Mouse (Mus musculus): ENCODE measurements at regions not wholly inside any gene's neighbourhood (a gene's known extent, or its start where the extent isn't known, plus 50 kb on each side); places are given as distances from the start of the nearest gene placed in this dataset.
A peak's percentile ranks its signal among the peaks of the same experiment; 100 is the strongest.

DNA sequence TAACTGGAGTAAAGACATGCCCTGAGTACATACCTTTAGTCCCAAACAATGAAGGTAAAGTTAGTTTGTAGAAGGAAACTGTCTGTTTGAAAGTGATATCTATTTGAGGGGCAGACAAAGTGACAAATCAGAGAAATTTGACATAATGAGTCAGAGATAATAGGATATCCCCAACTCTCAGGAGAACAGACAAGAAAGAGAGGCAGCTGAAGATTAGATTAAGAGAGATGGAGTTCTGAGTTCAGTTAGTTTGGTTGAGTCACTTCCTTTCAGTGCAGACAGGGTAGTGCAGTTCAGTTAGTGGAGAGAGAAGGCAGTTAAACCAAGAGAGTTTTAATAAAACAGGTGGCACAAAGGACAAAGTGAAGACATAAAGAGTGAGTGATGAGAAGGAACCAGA is 477.4 kb upstream of the Diaph2 start:
- H3K4me3 ChIP-seq (ENCODE audit: low read depth, low read length), result no peak overlapping the region
- H3K4me1 ChIP-seq (replicated peaks; ENCODE audit: control insufficient read depth, insufficient read depth, low read length), result no peaks in the 10 kb centered on the region
- H3K9ac ChIP-seq (ENCODE audit: low read depth, low read length), result no peak overlapping the region
- no peaks in the 10 kb centered on the region for H3K9me3 ChIP-seq (ENCODE audit: control insufficient read depth)
- no peaks in the 10 kb centered on the region for H3K36me3 ChIP-seq (ENCODE audit: control insufficient read depth, insufficient read depth)
- H3K27me3 ChIP-seq (replicated peaks; ENCODE audit: control insufficient read depth, insufficient read depth, low read length), result no peaks in the 10 kb centered on the region
- no peak for TF ChIP-seq CTCF (IDR thresholded peaks at IDR 0.05; ENCODE audit: low read depth)
- H3K27ac ChIP-seq (ENCODE audit: low read depth, low read length), result no peak overlapping the region
- no peak for ATAC-seq
- H3K4me2 ChIP-seq (replicated peaks; ENCODE audit: low read depth), result no peak overlapping the region

DNA sequence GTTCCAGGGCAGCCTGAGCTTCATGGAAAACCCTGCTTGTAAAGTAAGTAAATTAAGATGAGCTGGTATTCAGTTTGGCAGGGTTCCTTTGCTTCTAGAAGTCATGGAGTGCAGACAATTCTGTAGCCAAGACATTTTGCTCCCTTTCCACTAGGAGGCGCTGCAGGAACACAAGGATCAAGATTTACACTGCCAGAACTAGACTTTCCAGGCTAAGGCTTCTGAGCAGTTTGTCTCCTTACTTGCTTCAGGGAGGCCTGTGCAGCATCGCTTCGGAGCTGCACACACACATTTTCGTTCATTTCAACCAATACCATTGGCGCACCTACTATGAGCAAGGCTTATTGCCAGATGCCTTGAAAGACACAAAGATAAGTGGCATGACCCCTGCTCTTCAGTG is 445.6 kb upstream of the Diaph2 start:
- WGBS, result 36% methylated on average over 5 of the region's 5 CpGs
- no peak for ATAC-seq

GRCm38 (mm10) chrX:129309380-129309779 is 440.2 kb upstream of the Diaph2 start:
- no peak for TF ChIP-seq CTCF (IDR thresholded peaks at IDR 0.05; ENCODE audit: low read depth)
- no peak for ATAC-seq
- H3K4me3 ChIP-seq (ENCODE audit: low read depth, low read length), result no peak overlapping the region
- H3K9ac ChIP-seq (ENCODE audit: low read depth, low read length), result no peak overlapping the region
- H3K9me3 ChIP-seq (ENCODE audit: control insufficient read depth), result no peaks in the 10 kb centered on the region
- H3K27me3 ChIP-seq (replicated peaks; ENCODE audit: control insufficient read depth, insufficient read depth, low read length), result no peaks in the 10 kb centered on the region
- H3K36me3 ChIP-seq (ENCODE audit: control insufficient read depth, insufficient read depth), result no peaks in the 10 kb centered on the region
- H3K4me2 ChIP-seq (replicated peaks; ENCODE audit: low read depth), result no peak overlapping the region
- H3K27ac ChIP-seq (ENCODE audit: low read depth, low read length), result no peak overlapping the region
- no peaks in the 10 kb centered on the region for H3K4me1 ChIP-seq (replicated peaks; ENCODE audit: control insufficient read depth, insufficient read depth, low read length)

More for the DNA sequence above, 445.6 kb upstream of the Diaph2 start:
- Histone ChIP-seq H3K36me3 (ENCODE audit: control insufficient read depth, insufficient read depth) (no peaks in the 10 kb centered on the region), H3K27ac (ENCODE audit: low read depth, low read length) (no peak overlapping the region), H3K4me1 (replicated peaks; ENCODE audit: control insufficient read depth, insufficient read depth, low read length) (no peaks in the 10 kb centered on the region), H3K27me3 (replicated peaks; ENCODE audit: control insufficient read depth, insufficient read depth, low read length) (no peaks in the 10 kb centered on the region), H3K9ac (ENCODE audit: low read depth, low read length) (no peak overlapping the region), H3K9me3 (ENCODE audit: control insufficient read depth) (no peaks in the 10 kb centered on the region), H3K4me2 (replicated peaks; ENCODE audit: low read depth) (no peak overlapping the region), H3K4me3 (ENCODE audit: low read depth, low read length) (no peak overlapping the region)
- peak; percentile 82 for TF ChIP-seq CTCF (IDR thresholded peaks at IDR 0.05; ENCODE audit: low read depth)

DNA sequence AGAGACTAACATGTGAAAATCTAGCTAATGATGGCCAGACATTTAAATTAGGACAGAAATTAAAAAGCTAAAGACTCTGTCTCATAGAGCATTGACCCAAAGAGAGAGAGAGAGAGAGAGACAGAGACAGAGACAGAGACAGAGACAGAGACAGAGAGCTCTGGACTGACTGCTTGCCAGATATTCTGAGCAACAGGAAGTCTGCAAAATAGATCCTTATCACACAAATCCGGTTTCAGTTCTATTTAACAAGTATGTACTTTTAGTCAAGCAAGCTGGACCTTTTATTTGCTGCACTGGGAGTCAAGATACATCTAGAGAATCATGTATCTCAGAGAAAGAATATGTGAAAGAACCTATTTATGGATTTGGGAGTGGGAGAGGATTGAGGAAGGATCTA is 420.1 kb upstream of the Diaph2 start:
- no peak for TF ChIP-seq CTCF (IDR thresholded peaks at IDR 0.05; ENCODE audit: low read depth)
- H3K27ac ChIP-seq (ENCODE audit: low read depth, low read length), result no peak overlapping the region
- no peak overlapping the region for H3K4me2 ChIP-seq (replicated peaks; ENCODE audit: low read depth)
- 61% methylated on average over 1 of the region's 1 CpGs for WGBS
- no peak overlapping the region for H3K9ac ChIP-seq (ENCODE audit: low read depth, low read length)
- no peak overlapping the region for H3K4me3 ChIP-seq (ENCODE audit: low read depth, low read length)
- H3K4me1 ChIP-seq (replicated peaks; ENCODE audit: control insufficient read depth, insufficient read depth, low read length), result no peaks in the 10 kb centered on the region
- H3K36me3 ChIP-seq (ENCODE audit: control insufficient read depth, insufficient read depth), result no peaks in the 10 kb centered on the region
- H3K27me3 ChIP-seq (replicated peaks; ENCODE audit: control insufficient read depth, insufficient read depth, low read length), result no peaks in the 10 kb centered on the region
- H3K9me3 ChIP-seq (ENCODE audit: control insufficient read depth), result no peaks in the 10 kb centered on the region
- no peak for ATAC-seq

DNA sequence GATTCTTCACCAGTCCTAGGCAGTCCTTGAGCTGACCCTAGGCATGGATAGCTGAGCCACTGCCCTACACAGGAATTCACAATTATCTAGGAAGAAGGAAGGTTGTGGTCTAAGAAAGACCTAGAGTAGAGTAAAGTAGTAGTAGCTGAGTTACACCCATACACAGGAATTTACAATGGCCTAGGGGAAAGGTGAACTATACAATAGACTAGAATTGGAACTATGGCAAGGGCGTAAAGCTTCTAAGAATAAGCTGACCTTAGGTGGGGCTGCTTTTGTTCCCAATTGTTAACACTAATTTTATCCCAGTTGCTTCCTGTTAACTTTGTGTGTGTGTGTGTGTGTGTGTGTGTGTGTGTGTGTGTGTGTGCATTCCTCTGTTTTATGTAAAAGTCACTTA is 416.7 kb upstream of the Diaph2 start:
- H3K4me2 ChIP-seq (replicated peaks; ENCODE audit: low read depth), result no peak overlapping the region
- no peaks in the 10 kb centered on the region for H3K9me3 ChIP-seq (ENCODE audit: control insufficient read depth)
- H3K27ac ChIP-seq (ENCODE audit: low read depth, low read length), result no peak overlapping the region
- H3K4me1 ChIP-seq (replicated peaks; ENCODE audit: control insufficient read depth, insufficient read depth, low read length), result no peaks in the 10 kb centered on the region
- H3K4me3 ChIP-seq (ENCODE audit: low read depth, low read length), result no peak overlapping the region
- no peak for TF ChIP-seq CTCF (IDR thresholded peaks at IDR 0.05; ENCODE audit: low read depth)
- 82% methylated on average over 1 of the region's 1 CpGs for WGBS
- H3K9ac ChIP-seq (ENCODE audit: low read depth, low read length), result no peak overlapping the region
- ATAC-seq, result no peak
- H3K36me3 ChIP-seq (ENCODE audit: control insufficient read depth, insufficient read depth), result no peaks in the 10 kb centered on the region
- H3K27me3 ChIP-seq (replicated peaks; ENCODE audit: control insufficient read depth, insufficient read depth, low read length), result no peaks in the 10 kb centered on the region
